Mouse (Mus musculus): ENCODE results near the gene Olfr1416. TPM values are rescaled to one million over a fixed set of nuclear protein-coding genes. Genes with fewer than 3 reads are reported as not detected.
"Not testable (repeated sequence)": the region's sequence is repeated elsewhere in the genome, so short reads cannot be mapped to it uniquely, and the experiment has no call there.

Olfr1416 gene
- polyA plus RNA-seq (2015; fragmentation: Nextera tagmentation; extraction: Ambion mirVana), result not detected in 2 replicates

- H3K4me3 ChIP-seq, result no peak within 1 kb of the TSS
- no peak within 1 kb of the TSS for H3K9ac ChIP-seq
- H3K4me2 ChIP-seq, result no peak within 1 kb of the TSS
- H3K36me3 ChIP-seq, result no peaks in the 10 kb centered on the region
- 0 out of 2 replicates have a peak, but pooled peaks cover 7% of the 10 kb centered on the region for H3K9me3 ChIP-seq
- H3K27ac ChIP-seq (replicated peaks), result no peak within 1 kb of the TSS
- no peak for ATAC-seq (ENCODE audit: low read depth)
- no peaks in the 10 kb centered on the region for H3K27me3 ChIP-seq
- no peaks in the 10 kb centered on the region for H3K4me1 ChIP-seq (replicated peaks)
Measured at GRCm38 (mm10) chr1:92485013-92485412, at the start of gene Olfr1416. Olfr1416 (minus strand) TSS chr1:92485113.

GRCm38 (mm10) chr1:92523764-92524163, 38.9 kb upstream of the Olfr1416 start:
- Histone ChIP-seq H3K27me3 (no peaks in the 10 kb centered on the region), H3K4me3 (no peak overlapping the region), H3K9ac (no peak overlapping the region), H3K9me3 (no peaks in the 10 kb centered on the region), H3K36me3 (no peaks in the 10 kb centered on the region), H3K27ac (replicated peaks) (no peak overlapping the region), H3K4me2 (no peak overlapping the region), H3K4me1 (replicated peaks) (no peaks in the 10 kb centered on the region; the same call in 1 of the 2 replicates)
- ATAC-seq (ENCODE audit: low read depth), result no peak
- WGBS, result 88% methylated on average over 3 of the region's 3 CpGs

GRCm38 (mm10) chr1:92521376-92521775, 36.5 kb upstream of the Olfr1416 start:
- Histone ChIP-seq H3K4me1 (replicated peaks) (no peaks in the 10 kb centered on the region; the same call in 1 of the 2 replicates), H3K9me3 (no peaks in the 10 kb centered on the region), H3K9ac (no peak overlapping the region), H3K4me3 (no peak overlapping the region), H3K36me3 (no peaks in the 10 kb centered on the region), H3K4me2 (peak overlapping the region; percentile 11; the same call in 1 of the 2 replicates), H3K27ac (replicated peaks) (no peak overlapping the region), H3K27me3 (no peaks in the 10 kb centered on the region)
- 19% methylated on average over 10 of the region's 10 CpGs for WGBS
- peak; percentile 47 for ATAC-seq (ENCODE audit: low read depth)

GRCm38 (mm10) chr1:92519046-92519445, 34.1 kb upstream of the Olfr1416 start:
- H3K36me3 ChIP-seq, result no peaks in the 10 kb centered on the region
- no peak for ATAC-seq (ENCODE audit: low read depth)
- H3K4me1 ChIP-seq (replicated peaks), result no peaks in the 10 kb centered on the region; the same call in 1 of the 2 replicates
- WGBS, result 85% methylated on average over 6 of the region's 6 CpGs
- no peak overlapping the region for H3K4me3 ChIP-seq
- no peak overlapping the region for H3K9ac ChIP-seq
- no peaks in the 10 kb centered on the region for H3K27me3 ChIP-seq
- no peak overlapping the region for H3K4me2 ChIP-seq
- H3K9me3 ChIP-seq, result no peaks in the 10 kb centered on the region
- no peak overlapping the region for H3K27ac ChIP-seq (replicated peaks)

- Histone ChIP-seq H3K4me2 (no peak within 1 kb of the TSS), H3K27ac (replicated peaks) (no peak within 1 kb of the TSS), H3K4me3 (no peak within 1 kb of the TSS), H3K36me3 (no peaks in the 10 kb centered on the region), H3K27me3 (no peaks in the 10 kb centered on the region), H3K4me1 (replicated peaks) (no peaks in the 10 kb centered on the region; the same call in 1 of the 2 replicates), H3K9me3 (no peaks in the 10 kb centered on the region), H3K9ac (no peak within 1 kb of the TSS)
- no peak for ATAC-seq (ENCODE audit: low read depth)
- 82% methylated on average over 3 of the region's 3 CpGs for WGBS
Measured at GRCm38 (mm10) chr1:92518561-92518960, 33.6 kb upstream of the Olfr1416 start, which contains the start of gene Olfr1414. Olfr1414 (minus strand) TSS chr1:92518661.

- Histone ChIP-seq H3K27ac (replicated peaks) (no peak overlapping the region), H3K9ac (no peak overlapping the region), H3K4me1 (replicated peaks) (no peaks in the 10 kb centered on the region), H3K4me2 (no peak overlapping the region), H3K27me3 (no peaks in the 10 kb centered on the region), H3K9me3 (no peaks in the 10 kb centered on the region), H3K4me3 (no peak overlapping the region), H3K36me3 (no peaks in the 10 kb centered on the region)
- 83% methylated on average over 11 of the region's 11 CpGs for WGBS
- no peak for ATAC-seq (ENCODE audit: low read depth)
Measured at GRCm38 (mm10) chr1:92515390-92515789, 30.5 kb upstream of the Olfr1416 start.

- H3K27me3 ChIP-seq; ATAC-seq (ENCODE audit: low read depth); H3K36me3 ChIP-seq; H3K9ac ChIP-seq; H3K27ac ChIP-seq (replicated peaks); H3K4me2 ChIP-seq; H3K9me3 ChIP-seq; H3K4me3 ChIP-seq; H3K4me1 ChIP-seq (replicated peaks): not testable (repeated sequence)
- 85% methylated on average over 5 of the region's 5 CpGs for WGBS
Measured at GRCm38 (mm10) chr1:92511646-92512045, 26.7 kb upstream of the Olfr1416 start.

- no peak within 1 kb of the TSS for H3K27ac ChIP-seq (replicated peaks)
- no peaks in the 10 kb centered on the region for H3K4me1 ChIP-seq (replicated peaks)
- H3K4me2 ChIP-seq, result no peak within 1 kb of the TSS
- H3K9me3 ChIP-seq, result peaks cover 6% of the 10 kb centered on the region; the same call in 1 of the 2 replicates
- WGBS, result 80% methylated on average over 2 of the region's 2 CpGs
- H3K9ac ChIP-seq, result no peak within 1 kb of the TSS
- H3K27me3 ChIP-seq, result no peaks in the 10 kb centered on the region
- ATAC-seq (ENCODE audit: low read depth), result no peak
- H3K4me3 ChIP-seq, result no peak within 1 kb of the TSS
- H3K36me3 ChIP-seq, result no peaks in the 10 kb centered on the region
Measured at GRCm38 (mm10) chr1:92496001-92496400, 11.1 kb upstream of the Olfr1416 start, which contains the start of gene Olfr1415. Olfr1415 (minus strand) TSS chr1:92496101.

GRCm38 (mm10) chr1:92474066-92474578, 10.8 kb downstream of the Olfr1416 start:
- Histone ChIP-seq H3K36me3 (peaks cover 19% of the 10 kb centered on the region), H3K4me2 (peak overlapping the region; percentile 84), H3K4me3 (peak overlapping the region; percentile 94), H3K27me3 (peaks cover 8% of the 10 kb centered on the region), H3K27ac (replicated peaks) (peak overlapping the region; percentile 77; the same call in 1 of the 2 replicates), H3K9ac (peak overlapping the region; percentile 94), H3K4me1 (replicated peaks) (peaks cover 18% of the 10 kb centered on the region), H3K9me3 (no peaks in the 10 kb centered on the region)
- ATAC-seq (ENCODE audit: low read depth), result peak; percentile 75
- 4% methylated on average over 10 of the region's 10 CpGs for WGBS

GRCm38 (mm10) chr1:92473165-92474041, 11.5 kb downstream of the Olfr1416 start, which contains the start of gene Ndufa10:
Ndufa10 (minus strand) TSS chr1:92473860.
- H3K4me1 ChIP-seq (replicated peaks), result peaks cover 18% of the 10 kb centered on the region
- peak within 1 kb of the TSS; percentile 94 for H3K4me3 ChIP-seq
- peak within 1 kb of the TSS; percentile 94 for H3K9ac ChIP-seq
- H3K4me2 ChIP-seq, result peak within 1 kb of the TSS; percentile 84
- peak within 1 kb of the TSS; percentile 84 for H3K27ac ChIP-seq (replicated peaks)
- H3K27me3 ChIP-seq, result peaks cover 8% of the 10 kb centered on the region
- ATAC-seq (ENCODE audit: low read depth), result peak; percentile 95
- H3K36me3 ChIP-seq, result peaks cover 26% of the 10 kb centered on the region
- WGBS, result under 1% methylated on average over 67 of the region's 67 CpGs
- no peaks in the 10 kb centered on the region for H3K9me3 ChIP-seq

GRCm38 (mm10) chr1:92468891-92469290, 16.0 kb downstream of the Olfr1416 start:
- Histone ChIP-seq H3K27ac (replicated peaks) (no peak overlapping the region), H3K4me1 (replicated peaks) (peaks cover 13% of the 10 kb centered on the region), H3K9ac (no peak overlapping the region), H3K9me3 (no peaks in the 10 kb centered on the region), H3K4me2 (no peak overlapping the region), H3K36me3 (peaks cover 71% of the 10 kb centered on the region), H3K4me3 (no peak overlapping the region), H3K27me3 (no peaks in the 10 kb centered on the region)
- WGBS, result 91% methylated on average over 4 of the region's 4 CpGs
- no peak for ATAC-seq (ENCODE audit: low read depth)

- no peak for ATAC-seq (ENCODE audit: low read depth)
- WGBS, result 92% methylated on average over 6 of the region's 6 CpGs
- H3K36me3 ChIP-seq, result peaks cover 91% of the 10 kb centered on the region
Measured at GRCm38 (mm10) chr1:92458416-92458815, 26.5 kb downstream of the Olfr1416 start.

More at GRCm38 (mm10) chr1:92458416-92458815, 26.5 kb downstream of the Olfr1416 start:
- Histone ChIP-seq H3K27me3 (no peaks in the 10 kb centered on the region), H3K27ac (replicated peaks) (no peak overlapping the region), H3K4me3 (no peak overlapping the region), H3K4me2 (no peak overlapping the region), H3K4me1 (replicated peaks) (no peaks in the 10 kb centered on the region), H3K9me3 (0 out of 2 replicates have a peak, but pooled peaks cover 6% of the 10 kb centered on the region), H3K9ac (no peak overlapping the region)
